Mouse (Mus musculus) heart, embryonic 15.5 days (tissue): ENCODE measurements around the gene Ints13. TPM values are rescaled to one million over a fixed set of nuclear protein-coding genes. Genes with fewer than 3 reads are reported as not detected.

Experiments
- ATAC-seq: fragments of 200-750 bp; cut with Nextera tagmentation; replicated peaks from 2 replicates; pipeline ENCODE4 v1.8.0; 2017; ENCODE audit warnings: low read depth, moderate TSS enrichment; ENCODE audit not compliant: insufficient number of reproducible peaks, insufficient read depth, low FRiP score
- H3K27ac ChIP-seq: fragments of 300-500 bp; sonication (generic); 2 replicates; pipeline ENCODE4 v1.5.1; 2015; ENCODE audit warnings: mild to moderate bottlenecking, inconsistent platforms
- H3K27me3 ChIP-seq: fragments of 300-500 bp; sonication (generic); 2 replicates; pipeline ENCODE4 v1.6.1; 2015; ENCODE audit warnings: inconsistent platforms
- H3K36me3 ChIP-seq: fragments of 300-500 bp; sonication (generic); 2 replicates; pipeline ENCODE4 v1.6.1; 2015; ENCODE audit warnings: mild to moderate bottlenecking, inconsistent platforms
- H3K4me1 ChIP-seq: fragments of 300-500 bp; sonication (generic); replicated peaks from 2 replicates; pipeline ENCODE4 v1.6.1; 2015; ENCODE audit warnings: inconsistent platforms
- H3K4me2 ChIP-seq: fragments of 300-500 bp; sonication (generic); 2 replicates; pipeline ENCODE4 v1.6.1; 2015; ENCODE audit warnings: inconsistent platforms, mild to moderate bottlenecking, moderate library complexity
- H3K4me3 ChIP-seq: fragments of 300-500 bp; sonication (generic); 2 replicates; pipeline ENCODE4 v1.5.1; 2015; ENCODE audit warnings: mild to moderate bottlenecking, inconsistent platforms
- H3K9ac ChIP-seq: fragments of 300-500 bp; sonication (generic); 2 replicates; pipeline ENCODE4 v1.6.1; 2015; ENCODE audit warnings: mild to moderate bottlenecking, inconsistent platforms
- H3K9me3 ChIP-seq: fragments of 300-500 bp; sonication (generic); replicated peaks from 2 replicates; pipeline ENCODE4 v1.6.1; 2016; ENCODE audit warnings: inconsistent platforms
- WGBS: fragments of 180-500 bp; shearing (Covaris S2); methylation state at CpG from one replicate; pipeline ENCODE4 v1.1.7; 2015; ENCODE audit warnings: mixed read lengths; 5-methylcytosine and 5-hydroxymethylcytosine counted together
- polyA plus RNA-seq: library from polyadenylated mRNA; unstranded; fragments of >200 nt; fragmentation: Nextera tagmentation; extraction: Ambion mirVana; gene quantifications from 2 replicates; pipeline ENCODE4 v1.2.1, GENCODE M21; 2015

Gene Ints13
- polyA plus RNA-seq, 1 experiment from 2014 or later: 47.0 TPM

GRCm38 (mm10) chr6:146500206-146500605 is 77.4 kb downstream of the Ints13 start:
- Histone ChIP-seq H3K36me3 (no peaks in the 10 kb centered on the region), H3K9me3 (no peaks in the 10 kb centered on the region), H3K4me1 (peaks cover 40% of the 10 kb centered on the region), H3K4me2 (peak overlapping the region; percentile 95), H3K27ac (peak overlapping the region; percentile 93), H3K4me3 (peak overlapping the region; percentile 75), H3K9ac (peak overlapping the region; percentile 82; the same call in 1 of the 2 replicates), H3K27me3 (no peaks in the 10 kb centered on the region)
- no peak for ATAC-seq
- 64% methylated on average over 6 of the region's 6 CpGs for WGBS

Other genes starting within 250 kb of the Ints13 start
- gene Itpr2, start 75.6 kb downstream of the Ints13 start, polyA plus RNA-seq: 39.2 and 49.5 TPM in 2 replicates
- 77.7 and 88.3 TPM in 2 replicates for gene Fgfr1op2, start 632 bp downstream of the Ints13 start, polyA plus RNA-seq
- 135 and 140 TPM in 2 replicates for gene Med21, start 64.7 kb upstream of the Ints13 start, polyA plus RNA-seq
- gene Tm7sf3, start 65.0 kb upstream of the Ints13 start, polyA plus RNA-seq: 32.8 and 38.6 TPM in 2 replicates
- gene Stk38l, start 147.2 kb upstream of the Ints13 start, polyA plus RNA-seq: 28.5 and 32.0 TPM in 2 replicates
- gene Arntl2, start 218.2 kb upstream of the Ints13 start, polyA plus RNA-seq: 2.6 and 3.3 TPM in 2 replicates